Mouse (Mus musculus): ENCODE measurements around the gene Fpr1.
"Not testable (repeated sequence)": the region's sequence is repeated elsewhere in the genome, so short reads cannot be mapped to it uniquely, and the experiment has no call there.

Gene Fpr1

GRCm38 (mm10) chr17:17883840-17884239 is at the start of gene Fpr1:
Fpr1 (minus strand) TSS chr17:17883940.
- no peak for DNase-seq

- no peak for DNase-seq
These were observed 34.0 kb upstream of the Fpr1 start for GRCm38 (mm10) chr17:17917782-17918181.

GRCm38 (mm10) chr17:17917376-17917775 is 33.6 kb upstream of the Fpr1 start:
- no peak for DNase-seq

- not testable (repeated sequence) for DNase-seq
These were observed 28.9 kb upstream of the Fpr1 start for GRCm38 (mm10) chr17:17912618-17913017.

- DNase-seq = peak; percentile 13
These were observed 26.1 kb upstream of the Fpr1 start for GRCm38 (mm10) chr17:17909636-17910421.

GRCm38 (mm10) chr17:17900768-17901167 is 17.0 kb upstream of the Fpr1 start:
- DNase-seq = no peak

- no peak for DNase-seq
These were observed 15.5 kb upstream of the Fpr1 start for GRCm38 (mm10) chr17:17899268-17899667.

GRCm38 (mm10) chr17:17896039-17896438 is 12.3 kb upstream of the Fpr1 start:
- peak; percentile 21 for DNase-seq

- no peak for DNase-seq
These were observed 6.1 kb upstream of the Fpr1 start for GRCm38 (mm10) chr17:17889732-17890425.

- no peak for DNase-seq
These were observed 4.1 kb upstream of the Fpr1 start, which contains the start of the genes Fpr2 and Fpr3 for GRCm38 (mm10) chr17:17887774-17888248. Fpr2 (plus strand) TSS chr17:17887824. Fpr3 (plus strand) TSS chr17:17887852.

- DNase-seq = no peak
These were observed 1.1 kb downstream of the Fpr1 start for GRCm38 (mm10) chr17:17882672-17883071.

- no peak for DNase-seq
These were observed 4.4 kb downstream of the Fpr1 start for GRCm38 (mm10) chr17:17879347-17879746.

GRCm38 (mm10) chr17:17871697-17872096 is 12.0 kb downstream of the Fpr1 start:
- DNase-seq = no peak

- no peak for DNase-seq
These were observed 12.7 kb downstream of the Fpr1 start for GRCm38 (mm10) chr17:17870892-17871550.

- DNase-seq = no peak
These were observed 16.8 kb downstream of the Fpr1 start for GRCm38 (mm10) chr17:17866801-17867469.

GRCm38 (mm10) chr17:17865168-17865567 is 18.6 kb downstream of the Fpr1 start:
- no peak for DNase-seq

GRCm38 (mm10) chr17:17862360-17862759 is 21.4 kb downstream of the Fpr1 start:
- DNase-seq = no peak

GRCm38 (mm10) chr17:17860110-17860509 is 23.6 kb downstream of the Fpr1 start:
- no peak for DNase-seq

- DNase-seq = no peak
These were observed 26.3 kb downstream of the Fpr1 start for GRCm38 (mm10) chr17:17857446-17857845.

GRCm38 (mm10) chr17:17856612-17857011 is 27.1 kb downstream of the Fpr1 start:
- no peak for DNase-seq

GRCm38 (mm10) chr17:17855064-17855838 is 28.5 kb downstream of the Fpr1 start, which contains the start of gene Has1:
Has1 (minus strand) TSS chr17:17855205.
- no peak for DNase-seq

All from thymus, postnatal 14 days (tissue).